Mouse (Mus musculus) lung, embryonic 15.5 days (tissue): ENCODE measurements around the gene Tk1. TPM values are rescaled to one million over a fixed set of nuclear protein-coding genes. Genes with fewer than 3 reads are reported as not detected.

Experiments used
- ATAC-seq: fragments of 200-750 bp; cut with Nextera tagmentation; 2 replicates; pipeline ENCODE4 v1.8.0; 2017; ENCODE audit warnings: moderate number of reproducible peaks, borderline replicate concordance; ENCODE audit not compliant: low FRiP score, low TSS enrichment; ENCODE audit errors: extremely low read depth
- H3K27ac ChIP-seq: fragments of 300-500 bp; sonication (generic); 2 replicates; pipeline ENCODE4 v1.5.1; 2015; ENCODE audit warnings: moderate library complexity, mild to moderate bottlenecking, inconsistent platforms
- H3K27me3 ChIP-seq: fragments of 300-500 bp; sonication (generic); 2 replicates; pipeline ENCODE4 v1.6.1; 2015; ENCODE audit warnings: inconsistent platforms
- H3K36me3 ChIP-seq: fragments of 300-500 bp; sonication (generic); 2 replicates; pipeline ENCODE4 v1.6.1; 2015; ENCODE audit warnings: inconsistent platforms
- H3K4me1 ChIP-seq: fragments of 300-500 bp; sonication (generic); 2 replicates; pipeline ENCODE4 v1.6.1; 2015; ENCODE audit warnings: inconsistent platforms
- H3K4me2 ChIP-seq: fragments of 300-500 bp; sonication (generic); 2 replicates; pipeline ENCODE4 v1.6.1; 2015; ENCODE audit warnings: inconsistent platforms, mild to moderate bottlenecking, moderate library complexity
- H3K4me3 ChIP-seq: fragments of 300-500 bp; sonication (generic); 2 replicates; pipeline ENCODE4 v1.5.1; 2015; ENCODE audit warnings: mild to moderate bottlenecking, inconsistent platforms
- H3K9ac ChIP-seq: fragments of 300-500 bp; sonication (generic); 2 replicates; pipeline ENCODE4 v1.6.1; 2015; ENCODE audit warnings: inconsistent platforms
- H3K9me3 ChIP-seq: fragments of 300-500 bp; sonication (generic); 2 replicates; pipeline ENCODE4 v1.6.1; 2016; ENCODE audit warnings: inconsistent platforms
- WGBS: fragments of 180-500 bp; shearing (Covaris S2); methylation state at CpG from one replicate; pipeline ENCODE4 v1.1.7; 2015; 5-methylcytosine and 5-hydroxymethylcytosine counted together
- polyA plus RNA-seq: library from polyadenylated mRNA; unstranded; fragments of >200 nt; fragmentation: Nextera tagmentation; extraction: Ambion mirVana; gene quantifications from 2 replicates; pipeline ENCODE4 v1.2.1, GENCODE M21; 2015

The Tk1 gene
- polyA plus RNA-seq: 145 and 147 TPM in 2 replicates

DNA sequence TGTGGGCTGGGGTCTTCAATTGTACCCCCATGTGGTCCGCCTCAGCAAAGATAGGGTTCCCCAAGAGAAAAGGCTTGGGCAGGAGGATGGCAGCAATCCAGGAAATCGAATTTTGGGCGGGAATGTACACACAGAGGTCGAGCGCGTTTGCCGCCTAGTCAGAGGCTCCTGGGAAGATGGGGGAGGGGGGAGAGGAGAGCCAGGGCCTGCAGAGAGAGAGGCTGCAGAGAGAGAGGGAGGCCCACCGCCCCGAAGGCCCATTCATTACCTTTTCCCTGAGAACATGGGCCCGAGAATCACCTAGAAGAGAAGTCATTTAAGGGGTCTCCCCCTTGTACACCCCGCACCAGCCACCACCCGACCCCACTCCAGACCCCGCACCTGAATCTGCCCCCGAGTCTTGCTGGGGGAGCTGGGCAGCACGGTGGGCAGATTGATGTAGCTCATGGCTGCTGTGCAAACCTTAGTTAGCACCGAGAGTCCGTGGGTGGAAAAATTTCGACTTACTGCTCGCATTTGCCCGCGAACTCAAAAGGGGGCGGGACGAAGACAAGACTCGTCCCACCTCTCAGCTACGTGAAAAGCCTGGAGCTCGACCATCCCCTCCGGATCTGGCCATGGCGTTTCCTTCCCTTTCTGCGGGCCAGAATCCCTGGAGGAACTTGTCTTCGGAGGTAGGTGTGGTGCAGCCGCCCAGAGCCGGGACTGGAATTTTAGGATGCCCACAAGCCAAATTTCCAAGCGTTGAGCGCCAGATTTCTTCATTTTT is at the start of gene Tk1, which contains the start of gene Afmid:
Gene Tk1, minus strand, starts transcription at position 760 of the 769 bp plus-strand sequence.
Gene Afmid, plus strand, starts transcription at position 592 of the 769 bp plus-strand sequence.
- Histone ChIP-seq H3K4me3 (peak within 1 kb of the TSS; percentile 65), H3K9me3 (no peaks in the 10 kb centered on the region), H3K4me1 (peaks cover 81% of the 10 kb centered on the region), H3K9ac (peak within 1 kb of the TSS; percentile 73), H3K36me3 (peaks cover 26% of the 10 kb centered on the region), H3K27me3 (no peaks in the 10 kb centered on the region), H3K27ac (peak within 1 kb of the TSS; percentile 93), H3K4me2 (peak within 1 kb of the TSS; percentile 90)
- under 1% methylated on average over 34 of the region's 34 CpGs for WGBS
- ATAC-seq: peak; percentile 41; the same call in 1 of the 2 replicates

DNA sequence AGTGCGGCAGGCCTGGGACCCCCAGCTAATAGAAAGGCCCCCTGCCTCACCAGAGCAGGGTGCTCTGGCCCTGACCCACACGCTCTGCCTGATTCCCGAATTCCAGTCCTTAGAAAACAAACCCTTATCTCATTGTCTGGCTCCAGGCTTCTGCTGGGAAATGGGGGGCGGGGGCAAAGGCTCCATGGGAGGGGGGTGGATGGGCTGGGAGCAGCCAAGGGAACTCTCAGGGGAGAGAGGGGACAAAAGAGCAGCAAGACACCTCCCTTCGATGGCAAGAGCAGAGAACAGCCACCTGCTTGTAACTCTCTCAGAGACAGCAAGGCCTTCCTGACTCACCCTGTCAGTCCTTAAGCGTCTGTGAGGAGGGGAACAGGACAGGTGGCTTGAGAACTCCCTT is 49.8 kb upstream of the Tk1 start:
- H3K27me3 ChIP-seq: no peaks in the 10 kb centered on the region; the same call in 1 of the 2 replicates
- H3K9me3 ChIP-seq: no peaks in the 10 kb centered on the region
- H3K4me1 ChIP-seq: peaks cover 32% of the 10 kb centered on the region
- H3K9ac ChIP-seq: no peak overlapping the region
- H3K36me3 ChIP-seq: no peaks in the 10 kb centered on the region
- no peak overlapping the region for H3K27ac ChIP-seq
- H3K4me3 ChIP-seq: no peak overlapping the region
- WGBS: 27% methylated on average over 6 of the region's 6 CpGs
- no peak for ATAC-seq
- H3K4me2 ChIP-seq: no peak overlapping the region

DNA sequence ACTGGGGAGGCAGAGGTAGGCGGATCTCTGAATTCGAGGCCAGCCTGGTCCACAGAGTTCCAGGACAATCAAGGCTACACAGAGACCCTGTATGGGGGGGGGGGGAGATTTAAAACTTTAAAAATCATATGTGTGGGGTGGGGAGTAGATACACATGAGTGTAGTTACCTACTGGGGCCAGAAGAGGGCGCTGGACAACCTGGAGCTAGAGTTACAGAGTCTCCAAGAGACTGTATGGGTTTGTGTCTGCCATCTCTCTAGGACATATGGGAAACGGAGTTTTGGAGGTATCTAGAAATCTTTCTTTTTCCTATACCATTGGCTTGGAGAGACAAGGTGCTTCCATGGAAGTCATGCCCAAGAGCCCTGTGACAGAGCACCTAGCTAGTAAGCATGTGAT is 48.5 kb upstream of the Tk1 start:
- H3K9me3 ChIP-seq: no peaks in the 10 kb centered on the region
- no peak for ATAC-seq
- H3K27ac ChIP-seq: no peak overlapping the region
- no peaks in the 10 kb centered on the region for H3K27me3 ChIP-seq
- H3K9ac ChIP-seq: no peak overlapping the region
- no peak overlapping the region for H3K4me2 ChIP-seq
- WGBS: 55% methylated on average over 4 of the region's 4 CpGs
- H3K4me3 ChIP-seq: no peak overlapping the region
- H3K36me3 ChIP-seq: no peaks in the 10 kb centered on the region
- H3K4me1 ChIP-seq: peaks cover 31% of the 10 kb centered on the region

DNA sequence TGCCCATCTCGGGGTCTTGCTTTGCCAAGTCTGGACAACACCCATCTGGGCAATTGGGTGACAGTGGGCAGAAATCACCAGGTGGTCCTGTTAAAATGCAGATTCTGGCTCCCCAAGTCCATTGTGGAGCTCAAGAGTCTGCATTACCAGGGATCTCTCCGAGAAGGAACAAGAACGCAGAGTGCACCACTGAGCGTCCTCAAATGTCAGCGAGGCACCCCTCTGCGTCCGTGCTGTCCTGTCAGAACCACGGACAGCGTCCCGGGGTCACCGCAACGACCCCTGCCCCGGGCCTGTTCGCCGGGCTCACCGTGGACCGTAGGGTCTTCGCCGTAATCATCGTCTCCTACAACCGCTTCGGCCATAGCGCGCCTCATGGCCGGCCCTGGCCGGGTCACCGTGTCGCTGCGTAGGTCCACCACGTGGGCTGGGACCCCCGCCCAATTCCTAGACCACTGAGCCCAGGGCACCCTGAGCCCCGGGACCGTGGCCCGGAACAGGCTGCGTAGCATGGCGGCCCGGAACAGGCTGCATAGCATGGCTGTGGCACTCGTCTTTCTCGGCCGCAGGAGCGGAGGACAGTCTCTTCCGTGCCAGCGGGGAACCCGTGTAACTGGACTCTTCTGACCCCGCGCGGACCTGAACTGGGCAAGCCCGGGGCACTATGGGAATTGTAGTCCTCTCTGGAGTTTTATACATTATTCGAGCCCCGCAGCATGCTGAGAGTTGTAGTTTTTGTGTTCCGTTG is 47.1 kb upstream of the Tk1 start, which contains the start of gene Tha1:
Gene Tha1, minus strand, starts transcription at position 621 of the 748 bp plus-strand sequence.
- Histone ChIP-seq H3K4me3 (peak within 1 kb of the TSS; percentile 65), H3K27ac (peak within 1 kb of the TSS; percentile 46), H3K9ac (peak within 1 kb of the TSS; percentile 55), H3K27me3 (no peaks in the 10 kb centered on the region), H3K4me2 (peak within 1 kb of the TSS; percentile 97), H3K36me3 (no peaks in the 10 kb centered on the region), H3K4me1 (peaks cover 19% of the 10 kb centered on the region), H3K9me3 (no peaks in the 10 kb centered on the region)
- ATAC-seq: peak; percentile 79
- 1% methylated on average over 51 of the region's 51 CpGs for WGBS

DNA sequence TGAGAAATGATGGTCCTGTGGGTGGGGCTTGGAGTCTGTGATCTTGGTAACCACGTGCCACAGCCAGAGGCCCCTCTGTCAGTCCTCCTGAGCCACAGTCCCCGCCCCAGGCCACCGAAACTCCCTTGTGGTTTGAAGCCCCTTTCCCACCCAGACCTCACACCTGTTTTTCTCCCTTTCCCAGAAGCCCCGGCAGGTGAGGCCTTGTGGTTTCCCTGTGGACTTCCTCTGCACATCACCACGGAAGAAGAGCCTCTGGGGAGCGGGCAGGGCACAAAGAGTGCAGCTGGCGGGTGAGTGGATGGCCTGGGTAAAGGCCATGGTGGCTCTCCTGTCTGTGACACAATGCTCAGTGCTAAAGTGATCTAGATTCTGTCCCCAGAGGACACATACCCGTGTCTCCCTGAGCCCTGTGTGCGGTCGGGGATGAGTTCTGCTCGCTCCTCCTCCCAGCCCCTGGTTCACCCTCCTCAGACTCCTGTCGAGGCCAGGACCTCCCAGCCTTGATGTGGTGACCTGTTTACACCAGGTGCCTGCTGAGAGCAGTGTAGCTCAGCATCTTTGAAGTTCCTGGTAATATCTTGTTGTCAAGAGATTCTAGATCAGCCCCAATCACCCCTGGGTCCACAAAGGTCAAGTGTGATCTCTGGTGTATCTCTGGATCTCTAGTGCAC is 46.2 kb upstream of the Tk1 start:
- no peak overlapping the region for H3K9ac ChIP-seq
- H3K4me1 ChIP-seq: peaks cover 15% of the 10 kb centered on the region; the same call in 1 of the 2 replicates
- no peaks in the 10 kb centered on the region for H3K27me3 ChIP-seq
- peak overlapping the region; percentile 97 for H3K4me2 ChIP-seq
- H3K36me3 ChIP-seq: no peaks in the 10 kb centered on the region
- 52% methylated on average over 12 of the region's 12 CpGs for WGBS
- no peaks in the 10 kb centered on the region for H3K9me3 ChIP-seq
- no peak for ATAC-seq
- H3K27ac ChIP-seq: no peak overlapping the region
- H3K4me3 ChIP-seq: no peak overlapping the region

DNA sequence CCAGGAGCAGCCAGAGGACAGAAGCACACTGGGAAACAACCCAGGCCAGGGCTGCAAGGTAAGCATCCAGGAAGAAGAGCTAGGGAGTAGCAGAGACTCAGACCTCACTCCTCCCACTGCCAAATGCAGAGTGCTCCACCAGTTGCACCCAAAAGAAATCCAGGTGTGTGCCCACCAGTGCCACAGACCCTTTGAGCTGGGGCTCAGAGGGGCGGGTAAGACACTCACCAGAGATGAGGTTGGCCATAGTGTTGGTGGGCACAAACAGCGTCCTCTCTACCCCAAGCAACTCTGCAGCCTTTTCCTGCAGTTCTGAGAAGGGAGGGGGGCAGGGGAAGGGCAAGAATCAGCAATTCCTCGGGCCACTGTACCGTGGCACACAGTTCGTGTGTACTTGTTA is 45.5 kb upstream of the Tk1 start:
- Histone ChIP-seq H3K27me3 (no peaks in the 10 kb centered on the region), H3K27ac (no peak overlapping the region), H3K9ac (no peak overlapping the region), H3K4me3 (no peak overlapping the region), H3K36me3 (no peaks in the 10 kb centered on the region), H3K9me3 (no peaks in the 10 kb centered on the region), H3K4me2 (no peak overlapping the region), H3K4me1 (peaks cover 15% of the 10 kb centered on the region; the same call in 1 of the 2 replicates)
- 59% methylated on average over 5 of the region's 5 CpGs for WGBS
- ATAC-seq: no peak

DNA sequence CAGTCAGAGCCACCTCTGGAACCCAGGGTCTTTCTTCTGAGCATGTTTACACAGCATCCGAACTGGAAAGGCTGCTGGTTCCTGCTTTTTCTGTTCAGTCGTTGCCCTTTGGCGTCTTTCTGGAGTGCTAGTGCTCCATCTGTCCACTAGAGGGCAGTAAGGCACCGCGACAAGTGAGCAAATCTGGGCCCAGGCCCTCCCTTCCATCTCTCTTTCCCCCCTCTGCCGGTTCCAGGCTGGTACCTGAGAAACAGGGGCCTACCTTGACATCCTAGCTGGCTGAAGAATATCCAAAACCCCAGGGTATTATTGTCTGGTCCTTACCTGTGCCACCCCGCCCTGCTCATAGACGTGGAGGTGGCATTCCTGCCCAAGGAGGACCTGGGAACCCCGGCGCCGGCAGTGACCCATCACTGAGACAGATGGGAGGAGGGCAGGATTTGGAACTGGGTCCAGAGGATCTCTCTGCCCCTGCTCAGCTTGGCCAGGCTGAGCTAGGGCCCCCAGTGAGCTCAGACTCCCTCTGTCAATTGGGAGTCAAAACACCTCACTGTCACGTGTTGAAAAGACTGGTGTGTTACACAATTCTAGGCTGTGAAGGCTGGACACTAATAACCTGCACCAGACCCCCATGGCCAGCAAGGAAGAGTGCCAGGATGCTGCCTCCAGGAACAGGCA is 44.9 kb upstream of the Tk1 start:
- Histone ChIP-seq H3K9ac (no peak overlapping the region), H3K36me3 (no peaks in the 10 kb centered on the region), H3K27me3 (no peaks in the 10 kb centered on the region), H3K27ac (no peak overlapping the region), H3K4me3 (no peak overlapping the region), H3K4me2 (no peak overlapping the region), H3K4me1 (peaks cover 13% of the 10 kb centered on the region; the same call in 1 of the 2 replicates), H3K9me3 (no peaks in the 10 kb centered on the region)
- WGBS: 30% methylated on average over 12 of the region's 12 CpGs
- no peak for ATAC-seq

DNA sequence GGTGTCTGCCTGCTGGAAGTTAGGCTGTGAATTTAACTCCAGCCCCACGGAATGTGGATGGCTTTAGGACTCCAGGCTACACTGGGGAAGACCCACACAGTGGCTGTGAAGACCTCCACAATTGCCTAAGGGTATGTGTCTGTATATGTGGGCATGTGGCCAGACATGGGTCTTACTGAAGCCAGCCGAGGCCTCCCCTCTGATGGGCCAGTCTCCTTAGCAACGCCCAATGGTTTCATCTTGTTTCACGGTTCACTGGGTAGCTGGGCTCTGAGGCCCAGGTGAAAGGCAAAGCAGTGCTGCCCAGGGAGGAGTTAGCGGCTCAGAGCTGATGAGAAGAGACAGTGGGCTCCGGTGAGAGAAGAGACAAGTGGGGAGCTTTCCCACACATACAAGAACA is 40.1 kb upstream of the Tk1 start:
- H3K9me3 ChIP-seq: no peaks in the 10 kb centered on the region
- no peak overlapping the region for H3K9ac ChIP-seq
- H3K36me3 ChIP-seq: no peaks in the 10 kb centered on the region
- H3K4me2 ChIP-seq: no peak overlapping the region
- peaks cover 23% of the 10 kb centered on the region for H3K27me3 ChIP-seq
- H3K27ac ChIP-seq: no peak overlapping the region
- H3K4me3 ChIP-seq: no peak overlapping the region
- 41% methylated on average over 6 of the region's 6 CpGs for WGBS
- 0 out of 2 replicates have a peak, but pooled peaks cover 4% of the 10 kb centered on the region for H3K4me1 ChIP-seq
- no peak for ATAC-seq

DNA sequence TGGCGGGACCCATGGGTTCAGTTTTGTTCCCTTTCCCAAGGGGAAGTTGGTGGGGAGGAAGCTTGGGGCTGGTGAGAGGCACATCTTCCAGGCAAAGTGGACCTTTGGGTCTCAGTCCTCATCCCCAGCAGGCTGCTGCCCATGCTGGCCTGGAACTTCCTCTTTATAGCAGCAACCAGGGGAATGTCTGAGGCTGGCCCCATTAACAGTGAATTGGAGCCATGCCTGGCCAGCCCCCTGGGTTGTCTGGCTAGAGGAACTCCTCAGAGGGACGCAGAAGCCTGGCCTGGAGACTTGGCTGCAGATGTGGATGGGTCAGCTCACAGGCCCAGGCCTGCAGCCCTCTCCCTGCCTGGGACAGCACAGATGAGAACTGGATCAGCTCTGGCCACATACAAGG is 38.9 kb upstream of the Tk1 start:
- WGBS: 41% methylated on average over 2 of the region's 2 CpGs
- H3K4me2 ChIP-seq: no peak overlapping the region
- H3K4me3 ChIP-seq: no peak overlapping the region
- H3K9ac ChIP-seq: no peak overlapping the region
- no peaks in the 10 kb centered on the region for H3K36me3 ChIP-seq
- H3K27ac ChIP-seq: no peak overlapping the region
- ATAC-seq: no peak
- peaks cover 5% of the 10 kb centered on the region; the same call in 1 of the 2 replicates for H3K4me1 ChIP-seq
- H3K9me3 ChIP-seq: no peaks in the 10 kb centered on the region
- H3K27me3 ChIP-seq: peaks cover 35% of the 10 kb centered on the region

DNA sequence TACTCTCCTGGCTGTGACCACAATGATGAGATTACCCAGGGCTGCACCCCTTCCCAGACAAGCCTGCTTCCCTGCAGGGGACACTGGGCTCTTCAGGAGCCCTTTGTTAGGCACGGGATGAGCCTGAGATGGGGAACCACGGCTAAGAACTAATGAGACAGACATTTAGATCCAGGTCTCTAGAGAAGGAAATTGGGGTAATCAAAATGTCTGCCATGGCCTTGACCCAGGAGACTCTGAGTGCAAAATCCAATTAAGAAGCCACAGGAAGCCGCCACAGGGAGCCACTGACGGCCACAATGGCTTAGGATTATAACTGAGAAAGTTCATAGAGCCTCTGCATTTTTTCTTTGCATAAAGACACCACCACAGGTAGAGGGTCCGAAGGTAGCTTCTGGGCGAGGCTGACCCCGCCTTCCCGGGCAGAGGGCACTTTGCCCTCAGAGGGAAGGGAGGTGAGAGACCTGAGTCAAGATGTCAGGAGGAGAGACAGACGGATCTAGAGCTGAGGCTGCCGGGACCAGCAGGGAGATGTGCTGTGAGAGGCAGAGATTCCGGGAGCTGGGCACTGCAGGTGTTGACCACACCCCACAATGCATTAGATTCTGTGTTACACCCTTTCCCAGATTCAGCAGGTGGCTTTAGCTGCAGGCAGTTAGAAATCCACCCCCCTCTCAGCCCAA is 37.4 kb upstream of the Tk1 start:
- Histone ChIP-seq H3K27ac (no peak overlapping the region), H3K9ac (no peak overlapping the region), H3K36me3 (no peaks in the 10 kb centered on the region), H3K9me3 (no peaks in the 10 kb centered on the region), H3K4me1 (peaks cover 5% of the 10 kb centered on the region; the same call in 1 of the 2 replicates), H3K27me3 (peaks cover 45% of the 10 kb centered on the region), H3K4me3 (no peak overlapping the region), H3K4me2 (no peak overlapping the region)
- 37% methylated on average over 11 of the region's 11 CpGs for WGBS
- no peak for ATAC-seq

DNA sequence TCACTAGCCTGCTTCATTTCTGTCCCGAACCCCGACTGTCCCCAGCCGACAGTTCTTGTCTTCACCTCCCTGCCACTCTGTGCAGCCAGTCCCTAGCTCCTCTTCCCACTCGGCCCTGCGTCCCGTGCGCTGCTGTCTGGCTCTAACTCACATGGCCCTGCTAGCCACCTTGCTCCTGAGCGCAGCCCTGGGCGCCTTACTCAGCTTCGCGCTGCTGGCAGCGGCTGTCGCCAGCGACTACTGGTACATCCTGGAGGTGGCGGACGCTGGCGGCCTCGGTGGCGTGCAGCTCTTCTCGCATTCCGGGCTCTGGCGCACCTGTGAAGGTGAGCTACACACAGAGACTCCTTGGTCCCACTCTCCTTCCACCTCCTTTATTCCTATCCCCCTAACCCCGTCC is 34.7 kb upstream of the Tk1 start, which contains the start of gene Tmem235:
Gene Tmem235, plus strand, starts transcription at position 152 of the 400 bp plus-strand sequence.
- 4% methylated on average over 23 of the region's 23 CpGs for WGBS
- ATAC-seq: no peak
- Histone ChIP-seq H3K9ac (no peak within 1 kb of the TSS), H3K4me3 (no peak within 1 kb of the TSS), H3K36me3 (peaks cover 20% of the 10 kb centered on the region), H3K27ac (no peak within 1 kb of the TSS), H3K9me3 (no peaks in the 10 kb centered on the region), H3K4me2 (no peak within 1 kb of the TSS), H3K4me1 (peaks cover 5% of the 10 kb centered on the region; the same call in 1 of the 2 replicates), H3K27me3 (peaks cover 45% of the 10 kb centered on the region)
